In genomic region chr12:3968380-3968779, GRCm38 (mm10) we compare ENCODE assay signal across 20 mouse cellular contexts. TPM values are rescaled to one million over a fixed set of nuclear protein-coding genes. Genes with fewer than 3 reads are reported as not detected.
DNase-seq lines count a peak whose midpoint lies in the region; ATAC-seq and TF ChIP-seq lines count a peak whose summit lies in the region.
"Had no signal": no experiment of that assay in that cellular context is flagged by ENCODE, and none has a peak within 500 bp of the region (broad histone marks: within the 10 kb centered on the region; RNA-seq: fewer than 3 reads in every experiment).

No protein-coding gene starts in this region.

- DNase-seq in testis, postnatal 10 days (ENCODE audit: low spot score), result no peak
- peak; percentile 31 for DNase-seq in ES-CJ7 (ENCODE audit: low read depth, low spot score)
- no peak for DNase-seq in kidney, postnatal 10 days
- no peak for DNase-seq in layer of hippocampus, postnatal 14 days (ENCODE audit: low spot score in 2 of 2)
- DNase-seq: cerebellum, adult 9-11 months; gastrocnemius, postnatal 36 days; kidney, adult 11 months; kidney, postnatal 14 days; lung, adult 2 months; lung, postnatal 36 days; right cerebral cortex, adult 18-20 months had no signal

- TF ChIP-seq POLR2A in testis, adult 2 months (IDR thresholded peaks at IDR 0.05; ENCODE audit: control insufficient read depth, low read depth, low read length), result no peak

- H3K9me3 ChIP-seq in limb, embryonic 13.5 days, result no peaks in the 10 kb centered on the region
- H3K9me3 ChIP-seq in intestine, embryonic 16.5 days (ENCODE audit: control insufficient read depth, low read length), result no peaks in the 10 kb centered on the region
- H3K9me3 ChIP-seq: forebrain, embryonic 13.5 days; heart, embryonic 12.5 days; hindbrain, embryonic 15.5 days; midbrain, embryonic 12.5 days had no signal

- peak overlapping the region; percentile 41 for H3K4me3 ChIP-seq in testis, adult 2 months (ENCODE audit: control insufficient read depth, low read depth, low read length)
- H3K4me3 ChIP-seq in limb, embryonic 13.5 days, result no peak overlapping the region
- no peak overlapping the region for H3K4me3 ChIP-seq in intestine, embryonic 16.5 days (ENCODE audit: low read length)
- H3K4me3 ChIP-seq: forebrain, embryonic 13.5 days; heart, embryonic 12.5 days; hindbrain, embryonic 15.5 days; midbrain, embryonic 12.5 days had no signal

- H3K36me3 ChIP-seq in testis, adult 2 months (ENCODE audit: control insufficient read depth, insufficient read depth, low read length), result no peaks in the 10 kb centered on the region
- H3K36me3 ChIP-seq in limb, embryonic 13.5 days, result peaks cover 51% of the 10 kb centered on the region
- H3K36me3 ChIP-seq in intestine, embryonic 16.5 days (ENCODE audit: control insufficient read depth, insufficient read depth, low read length), result no peaks in the 10 kb centered on the region

- ATAC-seq in limb, embryonic 13.5 days (ENCODE audit: low FRiP score, low read depth), result peak; percentile 32; the same call in 1 of the 2 replicates
- no peak for ATAC-seq in intestine, embryonic 16.5 days
- ATAC-seq: forebrain, embryonic 13.5 days; Patski had no signal

- WGBS in limb, embryonic 13.5 days, result 65% methylated on average over 9 of the region's 9 CpGs
- WGBS in intestine, embryonic 16.5 days, result 62% methylated on average over 9 of the region's 9 CpGs

- no peak overlapping the region for H3K9ac ChIP-seq in limb, embryonic 13.5 days
- H3K9ac ChIP-seq in intestine, embryonic 16.5 days (ENCODE audit: low read depth, low read length), result no peak overlapping the region
- H3K9ac ChIP-seq: forebrain, embryonic 13.5 days; heart, embryonic 12.5 days; hindbrain, embryonic 15.5 days; midbrain, embryonic 12.5 days had no signal

- no peak overlapping the region for H3K27ac ChIP-seq in testis, adult 2 months (ENCODE audit: control insufficient read depth, insufficient read depth, low read depth, low read length)
- H3K27ac ChIP-seq in limb, embryonic 13.5 days, result no peak overlapping the region
- H3K27ac ChIP-seq in intestine, embryonic 16.5 days (ENCODE audit: low read length), result no peak overlapping the region
- H3K27ac ChIP-seq: forebrain, embryonic 13.5 days; hindbrain, embryonic 15.5 days; midbrain, embryonic 12.5 days had no signal

- no peak for TF ChIP-seq CTCF in testis, adult 2 months (IDR thresholded peaks at IDR 0.05; ENCODE audit: control insufficient read depth, insufficient read depth, insufficient replicate concordance, low read depth, low read length)

- H3K4me1 ChIP-seq in testis, adult 2 months (ENCODE audit: control insufficient read depth, insufficient read depth, low read length), result no peaks in the 10 kb centered on the region; the same call in none of the 2 replicates
- H3K4me1 ChIP-seq in limb, embryonic 13.5 days, result no peaks in the 10 kb centered on the region
- no peaks in the 10 kb centered on the region for H3K4me1 ChIP-seq in intestine, embryonic 16.5 days (ENCODE audit: control insufficient read depth, insufficient read depth, low read length)
- H3K4me1 ChIP-seq: forebrain, embryonic 13.5 days; heart, embryonic 12.5 days; hindbrain, embryonic 15.5 days; midbrain, embryonic 12.5 days had no signal

- no peak overlapping the region for H3K4me2 ChIP-seq in limb, embryonic 13.5 days (replicated peaks)
- no peak overlapping the region for H3K4me2 ChIP-seq in intestine, embryonic 16.5 days (ENCODE audit: low read depth, low read length)
- H3K4me2 ChIP-seq: forebrain, embryonic 13.5 days; heart, embryonic 12.5 days; hindbrain, embryonic 15.5 days; liver, embryonic 11.5 days; midbrain, embryonic 12.5 days had no signal

- no peaks in the 10 kb centered on the region for H3K27me3 ChIP-seq in testis, adult 2 months (ENCODE audit: control insufficient read depth, insufficient read depth, low read length)
- no peaks in the 10 kb centered on the region for H3K27me3 ChIP-seq in limb, embryonic 13.5 days
- H3K27me3 ChIP-seq in intestine, embryonic 16.5 days (replicated peaks; ENCODE audit: control insufficient read depth, insufficient read depth, low read length), result no peaks in the 10 kb centered on the region
- H3K27me3 ChIP-seq: forebrain, embryonic 13.5 days; heart, embryonic 12.5 days; hindbrain, embryonic 15.5 days; midbrain, embryonic 12.5 days had no signal

RNA-seq across cellular contexts. Expression of gene Pomc, which starts 13.6 kb away (rescaled TPM):
- polyA plus RNA-seq in testis, adult 2 months (2012; rRNA removed), result 11.4 and 16.3 TPM in 2 replicates
- 3.2 and 4.5 TPM in 2 replicates for polyA plus RNA-seq in limb, embryonic 13.5 days (2015; fragmentation: Nextera tagmentation; extraction: Ambion mirVana)
- 2.4 and 2.5 TPM in 2 replicates for polyA plus RNA-seq in intestine, embryonic 16.5 days (2015; fragmentation: Nextera tagmentation; extraction: Ambion mirVana)
- total RNA-seq in layer of hippocampus, postnatal 14 days (2021), result 1 to 10 TPM; 2.1 to 2.6 TPM
- total RNA-seq: gastrocnemius, postnatal 36 days had no signal
- polyA plus RNA-seq: Patski had no signal
